Mouse (Mus musculus) monocyte, adult 5-6 weeks (primary cell): ENCODE data around the gene Mroh9. TPM values are rescaled to one million over a fixed set of nuclear protein-coding genes. Genes with fewer than 3 reads are reported as not detected.

Source experiments
- ATAC-seq: fragments of 153-309, 156-312 bp; replicated peaks from 2 replicates; pipeline ENCODE4 v1.8.0; 2017; ENCODE audit warnings: mild to moderate bottlenecking; ENCODE audit not compliant: low TSS enrichment, insufficient number of reproducible peaks, severe bottlenecking, poor library complexity, low FRiP score
- total RNA-seq: library from RNA; stranded (forward); fragments of 200-1000, 200-491, 200-594 nt; gene quantifications from 3 replicates; pipeline ENCODE4 v1.2.3, GENCODE M21; 2017

Gene Mroh9
- total RNA-seq, 1 experiment from 2014 or later, result not detected

DNA sequence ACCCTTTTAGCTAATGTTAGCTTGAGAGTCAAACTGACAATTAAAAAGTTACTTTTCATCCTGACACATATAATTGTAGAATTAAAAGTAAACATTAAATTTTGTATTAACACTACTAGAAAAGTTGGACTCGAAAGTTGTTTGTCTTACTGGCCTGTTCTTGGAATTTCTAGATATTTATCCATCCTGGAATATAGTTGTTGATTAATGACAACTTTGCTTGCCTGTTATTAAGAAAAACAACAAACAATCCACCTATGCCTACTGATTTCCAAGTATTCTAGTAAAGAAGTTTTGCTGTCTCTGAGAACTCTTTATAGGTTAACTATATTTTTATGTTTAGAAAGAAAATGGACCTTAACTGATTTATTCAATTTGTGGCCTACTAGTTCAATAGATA lies 98.7 kb downstream of the Mroh9 start:
- no peak for ATAC-seq

DNA sequence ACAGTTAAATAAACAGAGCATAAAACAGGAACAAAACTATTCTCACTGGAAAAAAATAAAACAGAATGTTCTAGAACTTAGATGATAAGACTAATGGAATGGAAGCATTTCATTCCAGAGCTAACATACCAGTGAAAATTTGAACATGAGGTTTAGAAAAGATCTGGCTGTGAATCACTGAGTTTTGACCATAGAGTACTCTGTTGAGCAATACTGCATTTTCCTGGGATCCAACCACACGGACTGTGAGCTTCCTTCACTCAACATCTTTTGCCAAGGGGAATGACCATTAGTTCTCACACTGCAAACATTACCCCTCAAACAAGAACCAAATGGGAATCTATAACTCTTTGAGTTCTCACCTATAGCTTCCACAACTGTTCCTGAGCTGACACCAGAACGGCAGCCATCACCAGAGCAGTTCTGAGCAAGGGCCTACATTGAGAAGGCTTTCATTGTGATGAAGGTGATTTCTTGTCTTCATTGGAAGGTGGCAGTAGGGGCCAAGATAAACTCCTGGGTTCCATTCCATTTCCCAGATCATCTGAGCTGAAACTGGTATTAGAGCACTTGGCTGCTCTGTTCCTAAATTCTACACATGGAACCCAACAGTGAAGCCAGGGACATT lies 99.2 kb downstream of the Mroh9 start:
- ATAC-seq, result no peak

- ATAC-seq, result no peak
Measured at GRCm38 (mm10) chr1:162984428-162984827, 101.0 kb downstream of the Mroh9 start, which contains the start of gene Fmo3. TSS of gene Fmo3 (minus strand) at chr1:162984528.

Other genes starting within 250 kb of the Mroh9 start
- gene Fmo1, start 219.1 kb downstream of the Mroh9 start, total RNA-seq, result not detected in 3 replicates
- gene Fmo2, start 186.9 kb downstream of the Mroh9 start, total RNA-seq, result not detected in 3 replicates
- gene Fmo6, start 148.2 kb downstream of the Mroh9 start, total RNA-seq, result not detected in 3 replicates
- gene Fmo3, start 101.1 kb downstream of the Mroh9 start, total RNA-seq, result not detected in 3 replicates
- 0.10 TPM in 1 of 3 replicates, not detected in the others for gene Prrx1, start 228.0 kb upstream of the Mroh9 start, total RNA-seq